Comparison of ENCODE assay signal across 17 mouse cellular contexts in the genomic region with DNA sequence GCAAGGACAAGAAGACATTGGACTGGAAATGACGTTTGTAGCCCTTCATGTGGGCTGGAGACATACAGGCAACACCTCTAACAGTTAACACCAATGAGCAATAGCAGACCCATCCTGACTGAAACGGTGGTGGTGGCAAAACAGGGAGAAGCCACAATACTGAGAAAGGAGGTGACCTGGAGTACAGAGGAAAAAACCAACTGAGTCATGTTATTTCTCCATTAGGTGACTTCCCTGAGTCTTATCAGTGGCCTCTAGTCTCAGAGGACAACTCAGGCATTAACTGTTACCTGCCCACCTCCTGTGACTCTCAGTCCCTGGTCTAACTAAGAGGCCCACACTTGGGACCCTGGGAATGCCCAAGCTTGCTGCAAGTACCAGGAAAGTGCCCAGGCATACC.
DNase-seq lines count a peak whose midpoint lies in the region; ATAC-seq and TF ChIP-seq lines count a peak whose summit lies in the region.
"Had no signal": no experiment of that assay in that cellular context is flagged by ENCODE, and none has a peak within 500 bp of the region (broad histone marks: within the 10 kb centered on the region; RNA-seq: fewer than 3 reads in every experiment).

No protein-coding gene starts in this region.

- no peak for TF ChIP-seq CTCF in olfactory bulb, adult 2 months (IDR thresholded peaks at IDR 0.05; ENCODE audit: insufficient read depth, low read depth, low read length)

- H3K27me3 ChIP-seq in heart, embryonic 15.5 days, result no peaks in the 10 kb centered on the region
- H3K27me3 ChIP-seq in midbrain, embryonic 10.5 days (ENCODE audit: low read depth, poor library complexity, severe bottlenecking), result no peaks in the 10 kb centered on the region
- H3K27me3 ChIP-seq in midbrain, embryonic 14.5 days (ENCODE audit: control insufficient read depth, insufficient read depth, low read length), result no peaks in the 10 kb centered on the region
- H3K27me3 ChIP-seq: heart, embryonic 12.5 days; liver, embryonic 13.5 days; neural tube, embryonic 13.5 days had no signal

- DNase-seq in heart, postnatal 4 days, result no peak
- no peak for DNase-seq in midbrain, embryonic 10.5 days (ENCODE audit: low spot score)
- no peak for DNase-seq in midbrain, embryonic 14.5 days
- no peak for DNase-seq in adipocyte (ENCODE audit: low spot score)
- no peak for DNase-seq in frontal cortex, postnatal 25 days (ENCODE audit: low spot score in 2 of 2)
- DNase-seq: adrenal gland, postnatal 14 days; cerebellum, adult 18-20 months; left cerebral cortex, postnatal 4 days; liver, embryonic 13.5 days; right cerebral cortex, postnatal 4 days; thymus, postnatal 4 days had no signal

- H3K9me3 ChIP-seq in heart, embryonic 15.5 days (replicated peaks), result no peaks in the 10 kb centered on the region
- no peaks in the 10 kb centered on the region for H3K9me3 ChIP-seq in midbrain, embryonic 10.5 days (replicated peaks)
- no peaks in the 10 kb centered on the region for H3K9me3 ChIP-seq in midbrain, embryonic 14.5 days (ENCODE audit: control insufficient read depth, low read length)
- H3K9me3 ChIP-seq: heart, embryonic 12.5 days; liver, embryonic 13.5 days; neural tube, embryonic 13.5 days had no signal

- 27% methylated on average over 2 of the region's 2 CpGs for WGBS in heart, embryonic 15.5 days
- WGBS in midbrain, embryonic 10.5 days, result 83% methylated on average over 2 of the region's 2 CpGs
- WGBS in midbrain, embryonic 14.5 days, result 84% methylated on average over 2 of the region's 2 CpGs
- WGBS in olfactory bulb, adult 2 months, result 60% methylated on average over 2 of the region's 2 CpGs

- H3K4me3 ChIP-seq in heart, embryonic 15.5 days, result no peak overlapping the region
- no peak overlapping the region for H3K4me3 ChIP-seq in midbrain, embryonic 10.5 days
- H3K4me3 ChIP-seq in midbrain, embryonic 14.5 days (replicated peaks; ENCODE audit: low read depth, low read length), result no peak overlapping the region
- no peak overlapping the region for H3K4me3 ChIP-seq in olfactory bulb, adult 2 months (ENCODE audit: insufficient read depth, low read depth, low read length)
- H3K4me3 ChIP-seq: erythroblast, embryonic 14.5 days; heart, embryonic 12.5 days; liver, embryonic 13.5 days; neural tube, embryonic 13.5 days had no signal

- H3K27ac ChIP-seq in heart, embryonic 15.5 days, result peak overlapping the region; percentile 48; the same call in 1 of the 2 replicates
- peak overlapping the region; percentile 14; the same call in 1 of the 2 replicates for H3K27ac ChIP-seq in midbrain, embryonic 10.5 days (replicated peaks)
- H3K27ac ChIP-seq in midbrain, embryonic 14.5 days (replicated peaks; ENCODE audit: low read depth, low read length), result no peak overlapping the region
- 0 out of 2 replicates have a peak overlapping the region, but pooled peaks have one; percentile 2 for H3K27ac ChIP-seq in olfactory bulb, adult 2 months (ENCODE audit: insufficient read depth, low read depth, low read length)
- H3K27ac ChIP-seq: liver, embryonic 13.5 days had no signal

- H3K9ac ChIP-seq in heart, embryonic 15.5 days, result no peak overlapping the region
- H3K9ac ChIP-seq in midbrain, embryonic 14.5 days (replicated peaks; ENCODE audit: low read length), result no peak overlapping the region
- H3K9ac ChIP-seq: heart, embryonic 12.5 days; liver, embryonic 13.5 days; neural tube, embryonic 13.5 days had no signal

- peaks cover 47% of the 10 kb centered on the region for H3K4me1 ChIP-seq in heart, embryonic 15.5 days (replicated peaks)
- H3K4me1 ChIP-seq in midbrain, embryonic 10.5 days, result peaks cover 57% of the 10 kb centered on the region
- H3K4me1 ChIP-seq in midbrain, embryonic 14.5 days (ENCODE audit: control insufficient read depth, insufficient read depth, low read length), result peaks cover 23% of the 10 kb centered on the region
- H3K4me1 ChIP-seq in olfactory bulb, adult 2 months (ENCODE audit: control insufficient read depth, insufficient read depth, low read length), result peaks cover 24% of the 10 kb centered on the region

- H3K4me2 ChIP-seq in heart, embryonic 15.5 days, result no peak overlapping the region
- no peak overlapping the region for H3K4me2 ChIP-seq in midbrain, embryonic 14.5 days (ENCODE audit: low read length)
- H3K4me2 ChIP-seq: heart, embryonic 12.5 days; liver, embryonic 13.5 days; neural tube, embryonic 13.5 days had no signal

- no peaks in the 10 kb centered on the region for H3K36me3 ChIP-seq in heart, embryonic 15.5 days
- peaks cover 91% of the 10 kb centered on the region for H3K36me3 ChIP-seq in midbrain, embryonic 10.5 days
- no peaks in the 10 kb centered on the region for H3K36me3 ChIP-seq in midbrain, embryonic 14.5 days (ENCODE audit: control insufficient read depth, insufficient read depth, low read length)
- H3K36me3 ChIP-seq: neural tube, embryonic 13.5 days had no signal

- no peak for ATAC-seq in heart, embryonic 15.5 days (replicated peaks; ENCODE audit: insufficient number of reproducible peaks, insufficient read depth, low FRiP score, low read depth)
- no peak for ATAC-seq in midbrain, embryonic 14.5 days (ENCODE audit: low FRiP score, low TSS enrichment)
- 0 out of 2 replicates have a peak, but pooled peaks have one; percentile 8 for ATAC-seq in common myeloid progenitor, adult 5-6 weeks (replicated peaks; ENCODE audit: low read depth, poor library complexity, severe bottlenecking)

- TF ChIP-seq POLR2A in olfactory bulb, adult 2 months (IDR thresholded peaks at IDR 0.05; ENCODE audit: insufficient read depth, low read depth, low read length), result no peak
